Mouse (Mus musculus) brain, adult 2 months (tissue): Measurements from ENCODE around the gene Usp15.

Source experiments
- DNase-seq: peaks from one replicate; pipeline ENCODE4 v3.0.0; 2011; ENCODE audit warnings: low read depth, low spot score

Usp15 gene

DNA sequence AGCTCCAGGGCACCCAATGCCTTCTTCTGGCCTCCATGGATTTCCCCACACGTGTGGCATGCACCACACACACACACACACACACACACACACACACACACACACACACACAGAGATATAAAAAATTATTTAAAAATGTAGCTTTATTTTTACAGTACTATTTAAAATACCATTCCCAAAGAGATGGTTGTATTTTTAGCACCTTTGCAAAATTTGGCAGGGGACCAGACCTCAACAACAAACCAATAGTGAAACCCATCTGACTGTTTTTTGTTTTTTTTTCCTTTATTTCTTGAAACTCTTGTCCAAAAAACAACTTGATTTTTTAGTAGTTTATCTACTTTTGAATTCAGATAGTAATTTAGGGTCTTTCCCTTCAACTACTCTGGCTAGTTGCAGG, 88.3 kb downstream of the Usp15 start:
- no peak for DNase-seq

DNA sequence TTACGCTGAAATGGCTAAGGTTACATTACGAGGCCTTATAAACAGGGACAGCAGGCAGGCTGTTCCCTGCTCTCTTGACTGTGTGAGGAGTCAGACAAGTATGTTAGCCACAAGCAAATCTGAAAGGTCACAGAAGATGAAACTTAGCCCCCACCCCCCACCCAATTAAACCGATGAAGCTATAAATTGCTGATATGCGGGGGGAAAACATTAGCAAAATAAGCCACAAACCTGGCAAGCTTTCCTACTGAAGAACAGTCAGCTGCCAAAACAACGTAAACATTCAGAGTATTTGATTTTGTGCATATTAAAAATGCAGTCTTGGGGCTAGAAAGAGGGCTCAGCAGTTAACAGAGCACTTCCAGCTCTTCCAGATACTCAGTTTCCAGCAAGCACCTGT, 88.7 kb downstream of the Usp15 start:
- DNase-seq = no peak

- no peak for DNase-seq
These were observed 95.5 kb downstream of the Usp15 start for GRCm38 (mm10) chr10:123101303-123101702.

DNA sequence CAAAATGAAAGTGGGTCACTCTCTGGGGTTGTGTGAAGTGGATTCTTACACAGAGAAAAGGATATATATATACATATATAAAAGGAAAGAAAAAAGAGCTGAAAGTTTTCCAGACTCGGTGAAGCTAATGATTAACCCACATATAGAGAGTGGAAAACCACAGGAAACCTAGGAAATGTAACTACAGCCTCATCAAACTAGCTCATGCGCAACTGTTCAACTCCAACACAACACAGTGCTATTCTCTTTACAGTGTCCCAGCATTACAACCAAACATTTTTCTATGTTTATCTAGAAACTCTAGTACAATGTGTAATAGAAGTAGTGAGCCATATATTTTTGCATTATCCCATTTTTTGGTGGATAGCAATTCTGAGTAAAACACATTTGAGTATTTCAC, 96.2 kb downstream of the Usp15 start:
- no peak for DNase-seq

DNA sequence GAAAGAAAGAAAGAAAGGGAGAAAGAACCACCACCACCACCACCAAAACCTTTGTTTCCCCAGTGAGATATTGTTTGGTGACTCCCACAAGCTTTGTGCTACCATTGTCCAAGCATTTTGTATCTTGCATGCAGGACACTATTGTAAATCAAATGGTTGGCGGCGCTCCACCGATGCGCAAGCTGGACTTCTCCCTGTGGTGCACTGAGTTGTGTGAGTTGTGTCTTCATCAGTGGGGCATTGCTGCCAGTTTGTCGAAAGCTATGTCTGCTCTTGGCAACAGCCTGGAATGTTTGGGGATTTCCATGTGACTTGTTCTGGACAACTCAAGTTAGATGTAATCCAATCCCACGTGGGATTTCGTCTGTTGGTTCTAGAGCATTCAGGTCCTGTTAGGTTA, 102.3 kb downstream of the Usp15 start:
- no peak for DNase-seq

- no peak for DNase-seq
These were observed 104.2 kb downstream of the Usp15 start for GRCm38 (mm10) chr10:123092577-123092976.

DNA sequence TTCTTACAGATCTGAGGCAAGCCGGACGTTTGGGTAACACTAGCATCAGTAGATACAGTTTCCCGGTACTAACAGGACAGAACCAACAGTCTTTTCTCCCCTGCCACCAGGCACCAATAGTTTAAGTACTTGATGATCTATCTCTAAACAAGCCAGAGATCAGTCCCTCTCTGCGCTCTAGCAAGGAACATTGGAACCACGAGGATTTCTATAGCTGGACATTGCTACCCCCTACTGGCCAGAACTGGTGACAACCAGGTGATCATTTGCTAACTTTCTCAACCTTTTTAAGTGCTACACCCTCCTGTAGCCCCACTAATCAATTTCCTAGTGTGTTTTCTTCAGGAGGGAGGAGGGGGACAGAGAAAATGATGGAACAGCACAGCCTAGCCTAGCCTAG, 105.1 kb downstream of the Usp15 start:
- DNase-seq = peak; percentile 83

DNA sequence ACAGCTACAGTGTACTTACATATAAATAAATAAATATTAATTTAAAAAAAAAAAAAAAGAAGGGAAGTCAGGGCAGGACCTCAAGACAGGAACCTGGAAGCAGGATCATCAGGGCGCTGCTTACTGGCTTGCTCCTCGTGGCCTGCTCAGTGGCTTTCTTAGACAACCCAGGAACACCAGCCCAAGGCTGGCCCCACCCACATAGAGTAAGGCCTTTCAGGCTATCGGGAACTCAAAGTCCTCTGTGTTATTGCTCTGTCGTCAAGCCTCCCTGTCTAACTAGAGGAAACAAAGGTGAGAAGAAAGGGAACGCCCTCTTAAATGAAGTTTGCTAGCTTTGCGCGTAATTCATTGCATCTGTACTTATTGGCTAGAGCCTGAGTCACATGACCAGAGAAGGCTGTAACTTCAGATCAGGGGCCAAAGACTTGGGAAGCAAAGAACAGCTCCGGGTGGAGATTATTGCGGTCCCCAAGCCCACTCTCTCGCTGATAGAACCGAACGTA, 107.3 kb downstream of the Usp15 start:
- no peak for DNase-seq

DNA sequence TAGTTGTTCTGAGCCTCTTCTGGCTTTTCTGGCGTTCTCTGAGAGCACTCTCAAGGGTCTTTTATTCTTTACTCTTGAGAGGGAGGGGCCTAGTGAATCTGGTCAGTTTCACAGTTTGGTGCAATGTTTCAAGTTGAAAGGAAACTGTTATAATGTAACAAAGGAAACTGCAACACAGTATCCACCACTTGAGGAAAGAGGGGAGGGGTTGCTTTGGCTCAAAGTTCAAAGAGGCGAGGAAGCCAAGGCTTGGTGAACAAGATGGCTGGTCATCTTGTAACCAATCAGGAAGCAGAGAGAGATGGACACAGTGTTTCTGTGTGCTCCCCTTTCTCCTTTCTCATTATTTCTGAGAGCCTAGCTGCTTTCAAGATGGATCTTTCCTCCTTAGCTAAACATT, 109.9 kb downstream of the Usp15 start:
- no peak for DNase-seq

DNA sequence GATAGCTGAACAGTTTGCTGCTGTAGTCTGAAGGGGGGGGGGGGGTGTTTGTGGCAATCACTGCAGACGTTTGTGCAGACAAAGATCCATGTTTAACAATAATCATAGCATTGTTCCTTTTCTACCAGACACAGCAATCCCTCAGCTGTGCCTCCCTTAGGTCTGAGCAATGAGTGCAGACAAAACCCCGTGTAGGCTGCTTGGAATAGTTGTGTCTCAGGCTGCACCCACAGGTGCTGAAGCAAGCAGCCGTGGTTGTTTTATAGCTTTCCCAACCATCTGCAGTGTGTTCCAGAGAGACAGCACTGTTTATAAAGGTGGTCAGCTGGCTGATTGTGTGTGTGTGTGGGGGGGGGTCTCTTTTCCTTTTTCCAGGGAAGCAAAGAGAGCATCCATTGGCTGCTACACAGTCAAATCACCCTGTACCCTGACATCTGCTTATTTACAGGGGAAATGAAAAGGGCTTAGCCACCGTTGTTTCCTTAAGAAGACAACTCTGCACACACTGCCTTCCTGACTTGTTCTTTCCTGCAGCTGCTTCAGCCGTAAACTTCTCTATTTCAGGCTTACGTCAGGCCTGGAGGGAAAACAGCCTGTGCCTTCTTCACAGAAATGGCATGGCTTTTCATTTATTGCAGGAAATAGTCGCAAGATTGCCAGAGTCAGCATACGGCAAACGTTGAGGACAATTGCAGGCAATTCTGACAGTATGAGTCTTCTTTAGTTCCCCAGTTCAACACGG, 111.7 kb downstream of the Usp15 start:
- DNase-seq = peak; percentile 63

- DNase-seq = peak; percentile 27
These were observed 112.5 kb downstream of the Usp15 start for GRCm38 (mm10) chr10:123084307-123084706.

DNA sequence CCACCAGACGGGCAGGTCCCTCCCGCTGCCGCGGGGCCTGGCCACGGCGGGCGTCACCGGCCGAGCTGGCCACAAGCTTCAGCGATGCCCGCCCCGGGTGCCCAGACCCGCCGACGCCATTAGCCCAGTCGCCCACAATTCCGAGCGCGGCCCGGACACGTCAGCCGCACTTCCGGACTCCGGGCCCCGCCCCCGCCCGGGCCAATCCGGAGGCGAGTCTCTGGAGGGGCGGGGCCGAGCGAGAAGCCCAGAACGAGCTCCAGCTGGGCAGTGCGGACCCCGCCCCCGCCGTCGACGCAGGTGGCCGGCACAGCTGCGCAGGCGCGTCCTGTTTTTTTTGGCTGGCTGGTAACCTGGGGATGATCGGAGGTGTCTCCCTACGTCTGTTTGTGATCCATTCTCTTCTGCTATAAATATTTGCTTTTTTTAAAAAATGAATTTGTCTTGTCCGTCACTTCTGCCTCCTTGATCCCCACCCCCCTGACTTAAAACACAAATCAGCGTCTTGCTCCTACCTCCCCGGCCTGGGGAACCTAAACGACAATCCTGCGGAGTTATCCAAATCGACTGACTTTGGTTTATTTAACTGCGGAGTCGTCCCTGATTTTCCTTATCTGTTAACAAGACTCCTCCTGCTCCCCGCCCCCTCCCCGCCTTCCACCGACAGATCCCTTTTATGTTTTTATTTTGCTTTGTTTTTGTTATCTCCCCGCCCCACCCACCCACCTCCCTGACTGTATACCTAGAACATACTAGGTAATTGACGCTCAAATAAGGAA, 120.4 kb downstream of the Usp15 start, which contains the start of gene Mon2:
TSS of gene Mon2 (minus strand) at position 261 of the 779 bp plus-strand sequence.
- peak; percentile 98 for DNase-seq

GRCm38 (mm10) chr10:123075751-123076242, 121.0 kb downstream of the Usp15 start:
- DNase-seq = peak; percentile 56

DNA sequence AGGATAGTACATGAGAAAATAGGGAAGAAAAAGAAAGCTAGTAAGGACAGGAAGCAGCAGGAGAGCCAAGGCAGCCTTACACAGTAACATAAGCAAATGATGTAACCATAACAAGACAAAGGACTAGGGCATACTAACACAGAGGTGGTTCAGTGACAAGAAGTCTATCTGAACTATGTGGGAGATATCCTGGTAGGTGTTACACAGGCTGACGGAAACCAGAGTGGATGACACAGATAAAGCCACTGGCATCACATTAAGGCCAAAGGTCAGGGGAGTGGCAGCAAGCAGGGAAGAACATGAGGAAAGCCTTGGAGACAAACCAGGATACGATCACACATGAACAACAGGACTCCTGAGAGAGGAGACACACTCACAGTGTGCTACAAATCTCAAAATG, 124.8 kb downstream of the Usp15 start:
- no peak for DNase-seq

DNA sequence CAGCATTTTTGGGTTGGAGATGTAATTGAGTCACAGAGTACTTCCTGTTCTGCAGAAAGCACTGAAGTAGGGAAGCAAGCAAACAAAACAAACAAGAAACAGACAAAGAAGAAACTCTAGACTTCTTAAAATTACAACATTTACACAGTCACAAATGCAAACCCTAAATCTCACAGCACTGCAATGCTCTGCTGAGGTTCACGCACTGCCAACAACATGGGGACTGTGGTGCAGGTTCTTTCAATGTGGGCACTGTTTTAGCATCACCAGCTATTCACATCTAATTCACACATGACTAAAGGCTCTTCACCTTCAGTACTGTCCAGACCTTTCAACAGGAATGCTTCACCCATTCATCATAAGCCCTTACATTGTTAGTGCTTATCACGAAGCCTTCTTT, 133.8 kb downstream of the Usp15 start:
- DNase-seq = no peak

DNA sequence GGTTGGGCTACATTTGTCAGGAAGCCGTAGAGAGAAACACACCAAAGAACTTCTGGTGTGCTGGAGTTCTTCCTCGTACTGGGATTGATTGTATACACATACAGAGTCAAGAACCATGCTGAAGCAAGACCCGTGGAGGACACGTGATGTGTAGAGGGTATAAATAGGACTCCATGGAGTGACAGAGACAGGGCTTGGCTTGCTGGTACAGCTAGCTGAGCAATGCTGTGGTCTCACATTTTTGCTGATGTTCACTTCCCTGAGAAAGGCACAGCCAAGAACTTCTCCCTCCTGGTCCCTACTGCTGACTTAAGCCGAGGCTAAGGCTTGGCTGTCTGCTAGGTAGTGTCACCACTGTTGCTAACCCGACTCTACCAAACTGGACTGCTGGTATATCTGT, 136.0 kb downstream of the Usp15 start:
- DNase-seq = peak; percentile 52

DNA sequence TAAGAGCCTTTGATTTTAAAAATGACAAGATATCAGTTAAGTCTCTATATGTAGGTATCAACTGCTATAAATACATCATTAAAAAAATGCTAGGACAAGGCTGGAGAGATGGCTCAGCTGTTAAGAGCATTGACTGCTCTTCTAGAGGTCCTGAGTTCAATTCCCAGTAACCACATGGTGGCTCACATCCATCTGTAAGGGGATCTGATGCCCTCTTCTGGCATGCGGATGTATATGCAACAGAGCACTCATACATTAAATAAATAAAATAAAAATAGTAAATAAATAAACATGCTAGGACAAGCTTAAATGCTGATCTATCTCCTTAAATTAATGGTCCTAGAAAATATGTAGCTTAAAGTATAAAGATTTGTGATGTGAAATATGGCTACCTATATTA, 139.7 kb downstream of the Usp15 start:
- no peak for DNase-seq

GRCm38 (mm10) chr10:123056463-123056862, 140.3 kb downstream of the Usp15 start:
- no peak for DNase-seq

DNA sequence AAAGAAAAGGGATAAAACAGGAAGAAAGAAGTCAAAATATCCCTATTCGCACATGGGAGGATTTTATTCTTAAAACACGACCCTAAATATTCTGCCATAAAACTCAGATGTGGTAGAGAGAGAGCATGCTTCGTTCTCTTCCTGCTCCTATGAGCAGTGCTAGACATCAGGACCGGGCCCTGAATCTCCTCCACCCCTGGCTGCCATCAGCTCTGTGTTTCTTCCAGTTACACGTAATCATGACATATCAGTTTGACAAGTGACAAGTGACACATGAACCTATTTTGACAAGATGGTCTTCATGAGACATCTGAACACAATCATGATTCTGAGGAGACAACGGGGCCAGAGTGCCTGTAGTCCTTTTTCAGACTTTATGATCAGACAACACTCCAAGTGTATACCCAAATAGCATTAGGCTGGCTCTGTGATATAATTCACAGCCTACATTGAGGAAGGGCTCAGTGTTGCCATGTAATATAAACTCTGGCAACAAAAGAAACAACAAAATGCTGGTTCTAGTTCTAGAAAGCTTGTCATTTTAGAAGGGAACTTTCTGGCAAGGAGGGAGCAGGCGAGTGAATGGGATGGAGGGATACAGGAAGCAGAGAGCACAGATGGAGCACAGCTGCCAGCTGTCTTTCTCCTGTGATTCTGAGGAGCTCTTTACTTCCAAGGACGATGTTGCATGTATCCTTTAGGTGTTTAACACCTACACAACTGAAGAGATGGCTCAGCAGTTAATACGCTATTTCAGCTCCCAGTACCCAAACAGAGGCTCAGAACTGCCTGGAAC, 141.4 kb downstream of the Usp15 start:
- peak; percentile 61 for DNase-seq
